Mouse (Mus musculus) stomach, embryonic 15.5 days (tissue): Measurements from ENCODE around the gene BC055324. TPM values are rescaled to one million over a fixed set of nuclear protein-coding genes. Genes with fewer than 3 reads are reported as not detected.
A peak's percentile ranks its signal among the peaks of the same experiment; 100 is the strongest.
"Not testable (repeated sequence)": the region's sequence is repeated elsewhere in the genome, so short reads cannot be mapped to it uniquely, and the experiment has no call there.

Source experiments
- ATAC-seq: fragments of 200-750 bp; cut with Nextera tagmentation; 2 replicates; pipeline ENCODE4 v1.8.0; 2017; ENCODE audit warnings: low read depth, moderate number of reproducible peaks, moderate TSS enrichment; ENCODE audit not compliant: insufficient read depth, low FRiP score
- H3K27ac ChIP-seq: fragments of 300-500 bp; sonication (generic); 2 replicates; pipeline ENCODE4 v1.5.1; 2015; ENCODE audit warnings: mild to moderate bottlenecking, inconsistent platforms
- H3K27me3 ChIP-seq: fragments of 300-500 bp; sonication (generic); replicated peaks from 2 replicates; pipeline ENCODE4 v1.6.1; 2015; ENCODE audit warnings: inconsistent platforms
- H3K36me3 ChIP-seq: fragments of 300-500 bp; sonication (generic); 2 replicates; pipeline ENCODE4 v1.6.1; 2015; ENCODE audit warnings: inconsistent platforms
- H3K4me1 ChIP-seq: fragments of 300-500 bp; sonication (generic); 2 replicates; pipeline ENCODE4 v1.6.1; 2015; ENCODE audit warnings: inconsistent platforms
- H3K4me2 ChIP-seq: fragments of 300-500 bp; sonication (generic); 2 replicates; pipeline ENCODE4 v1.6.1; 2015; ENCODE audit warnings: mild to moderate bottlenecking, inconsistent platforms
- H3K4me3 ChIP-seq: fragments of 300-500 bp; sonication (generic); replicated peaks from 2 replicates; pipeline ENCODE4 v1.5.1; 2015; ENCODE audit warnings: inconsistent platforms
- H3K9ac ChIP-seq: fragments of 300-500 bp; sonication (generic); 2 replicates; pipeline ENCODE4 v1.6.1; 2015; ENCODE audit warnings: inconsistent platforms
- H3K9me3 ChIP-seq: fragments of 300-500 bp; sonication (generic); 2 replicates; pipeline ENCODE4 v1.6.1; 2016; ENCODE audit warnings: inconsistent platforms
- WGBS: fragments of 180-500 bp; shearing (Covaris S2); methylation state at CpG from one replicate; pipeline ENCODE4 v1.1.7; 2015; 5-methylcytosine and 5-hydroxymethylcytosine counted together
- polyA plus RNA-seq: library from polyadenylated mRNA; unstranded; fragments of >200 nt; fragmentation: Nextera tagmentation; extraction: Ambion mirVana; gene quantifications from 2 replicates; pipeline ENCODE4 v1.2.1, GENCODE M21; 2015

Gene BC055324
- polyA plus RNA-seq, result 15.6 and 16.5 TPM in 2 replicates

GRCm38 (mm10) chr1:163994721-163995608 lies at the start of gene BC055324, which contains the start of gene Mettl18:
Gene BC055324, minus strand, starts transcription at chr1:163994796.
Gene Mettl18, plus strand, starts transcription at chr1:163994889.
- Histone ChIP-seq H3K9me3 (no peaks in the 10 kb centered on the region), H3K27me3 (no peaks in the 10 kb centered on the region), H3K4me3 (peak within 1 kb of the TSS; percentile 89), H3K36me3 (no peaks in the 10 kb centered on the region), H3K4me1 (no peaks in the 10 kb centered on the region), H3K4me2 (peak within 1 kb of the TSS; percentile 61), H3K27ac (peak within 1 kb of the TSS; percentile 82), H3K9ac (peak within 1 kb of the TSS; percentile 80)
- ATAC-seq, result peak; percentile 95
- 2% methylated on average over 43 of the region's 43 CpGs for WGBS

- Histone ChIP-seq H3K27me3 (no peaks in the 10 kb centered on the region), H3K4me1 (no peaks in the 10 kb centered on the region), H3K4me3 (no peak overlapping the region), H3K9me3 (no peaks in the 10 kb centered on the region), H3K9ac (no peak overlapping the region), H3K27ac (no peak overlapping the region), H3K36me3 (no peaks in the 10 kb centered on the region), H3K4me2 (no peak overlapping the region)
- WGBS, result 55% methylated on average over 3 of the region's 3 CpGs
- ATAC-seq, result no peak
Measured at GRCm38 (mm10) chr1:164043549-164043948, 49.0 kb upstream of the BC055324 start.

GRCm38 (mm10) chr1:164040385-164041135 lies 46.0 kb upstream of the BC055324 start:
- Histone ChIP-seq H3K36me3 (no peaks in the 10 kb centered on the region), H3K27ac (no peak overlapping the region), H3K4me2 (no peak overlapping the region), H3K4me3 (no peak overlapping the region), H3K9me3 (no peaks in the 10 kb centered on the region), H3K4me1 (no peaks in the 10 kb centered on the region), H3K9ac (no peak overlapping the region), H3K27me3 (no peaks in the 10 kb centered on the region)
- 70% methylated on average over 10 of the region's 10 CpGs for WGBS
- no peak for ATAC-seq

GRCm38 (mm10) chr1:164027416-164027815 lies 32.8 kb upstream of the BC055324 start:
- no peak overlapping the region for H3K4me3 ChIP-seq
- no peak overlapping the region for H3K27ac ChIP-seq
- H3K27me3 ChIP-seq, result no peaks in the 10 kb centered on the region
- no peak overlapping the region for H3K9ac ChIP-seq
- ATAC-seq, result no peak
- WGBS, result 57% methylated on average over 5 of the region's 5 CpGs
- H3K4me1 ChIP-seq, result no peaks in the 10 kb centered on the region
- H3K36me3 ChIP-seq, result no peaks in the 10 kb centered on the region
- no peaks in the 10 kb centered on the region for H3K9me3 ChIP-seq
- no peak overlapping the region for H3K4me2 ChIP-seq

- H3K27me3 ChIP-seq, result no peaks in the 10 kb centered on the region
- no peak for ATAC-seq
- H3K36me3 ChIP-seq, result no peaks in the 10 kb centered on the region
- H3K9ac ChIP-seq, result no peak overlapping the region
- no peaks in the 10 kb centered on the region for H3K4me1 ChIP-seq
- H3K4me3 ChIP-seq, result no peak overlapping the region
- H3K27ac ChIP-seq, result no peak overlapping the region
- no peaks in the 10 kb centered on the region for H3K9me3 ChIP-seq
- no peak overlapping the region for H3K4me2 ChIP-seq
- 80% methylated on average over 4 of the region's 4 CpGs for WGBS
Measured at GRCm38 (mm10) chr1:164025685-164026084, 31.1 kb upstream of the BC055324 start.

GRCm38 (mm10) chr1:164022106-164022505 lies 27.5 kb upstream of the BC055324 start:
- not testable (repeated sequence) for H3K4me2 ChIP-seq, H3K27me3 ChIP-seq, H3K9me3 ChIP-seq, ATAC-seq, H3K36me3 ChIP-seq, H3K27ac ChIP-seq, H3K4me1 ChIP-seq, H3K9ac ChIP-seq, H3K4me3 ChIP-seq
- 72% methylated on average over 5 of the region's 5 CpGs for WGBS

GRCm38 (mm10) chr1:164020746-164021145 lies 26.1 kb upstream of the BC055324 start:
- ATAC-seq, H3K27me3 ChIP-seq, H3K4me2 ChIP-seq, H3K4me1 ChIP-seq, H3K27ac ChIP-seq, H3K4me3 ChIP-seq, H3K9me3 ChIP-seq, H3K36me3 ChIP-seq, H3K9ac ChIP-seq: not testable (repeated sequence)
- WGBS, result 88% methylated on average over 3 of the region's 3 CpGs

- H3K4me3 ChIP-seq, result no peak overlapping the region
- H3K27ac ChIP-seq, result no peak overlapping the region
- WGBS, result 38% methylated on average over 6 of the region's 6 CpGs
- no peak overlapping the region for H3K9ac ChIP-seq
- H3K36me3 ChIP-seq, result no peaks in the 10 kb centered on the region
- no peaks in the 10 kb centered on the region for H3K4me1 ChIP-seq
- no peak for ATAC-seq
- no peak overlapping the region for H3K4me2 ChIP-seq
- H3K27me3 ChIP-seq, result no peaks in the 10 kb centered on the region
- no peaks in the 10 kb centered on the region for H3K9me3 ChIP-seq
Measured at GRCm38 (mm10) chr1:164019789-164020188, 25.2 kb upstream of the BC055324 start.

GRCm38 (mm10) chr1:164018221-164018896 lies 23.8 kb upstream of the BC055324 start:
- no peak for ATAC-seq

GRCm38 (mm10) chr1:164014616-164015015 lies 20.0 kb upstream of the BC055324 start:
- 63% methylated on average over 1 of the region's 1 CpGs for WGBS
- no peaks in the 10 kb centered on the region for H3K9me3 ChIP-seq
- no peak overlapping the region for H3K9ac ChIP-seq
- H3K27ac ChIP-seq, result no peak overlapping the region
- no peaks in the 10 kb centered on the region for H3K27me3 ChIP-seq
- no peaks in the 10 kb centered on the region for H3K4me1 ChIP-seq
- H3K4me3 ChIP-seq, result no peak overlapping the region
- H3K4me2 ChIP-seq, result no peak overlapping the region
- H3K36me3 ChIP-seq, result no peaks in the 10 kb centered on the region
- ATAC-seq, result no peak

More at GRCm38 (mm10) chr1:164018221-164018896, 23.8 kb upstream of the BC055324 start:
- WGBS, result 76% methylated on average over 16 of the region's 16 CpGs
- Histone ChIP-seq H3K4me3 (no peak overlapping the region), H3K9me3 (no peaks in the 10 kb centered on the region), H3K4me1 (no peaks in the 10 kb centered on the region), H3K9ac (no peak overlapping the region), H3K27ac (no peak overlapping the region), H3K4me2 (no peak overlapping the region), H3K36me3 (no peaks in the 10 kb centered on the region), H3K27me3 (no peaks in the 10 kb centered on the region)

- Histone ChIP-seq H3K9me3 (no peaks in the 10 kb centered on the region), H3K36me3 (no peaks in the 10 kb centered on the region), H3K27ac (no peak overlapping the region), H3K4me1 (no peaks in the 10 kb centered on the region), H3K27me3 (no peaks in the 10 kb centered on the region), H3K9ac (no peak overlapping the region), H3K4me2 (no peak overlapping the region), H3K4me3 (no peak overlapping the region)
- WGBS, result 42% methylated on average over 2 of the region's 2 CpGs
- ATAC-seq, result no peak
Measured at GRCm38 (mm10) chr1:164009235-164009634, 14.6 kb upstream of the BC055324 start.
